Mouse (Mus musculus): ENCODE measurements at regions not wholly inside any gene's neighbourhood (a gene's known extent, or its start where the extent isn't known, plus 50 kb on each side); places are given as distances from the start of the nearest gene placed in this dataset.

DNA sequence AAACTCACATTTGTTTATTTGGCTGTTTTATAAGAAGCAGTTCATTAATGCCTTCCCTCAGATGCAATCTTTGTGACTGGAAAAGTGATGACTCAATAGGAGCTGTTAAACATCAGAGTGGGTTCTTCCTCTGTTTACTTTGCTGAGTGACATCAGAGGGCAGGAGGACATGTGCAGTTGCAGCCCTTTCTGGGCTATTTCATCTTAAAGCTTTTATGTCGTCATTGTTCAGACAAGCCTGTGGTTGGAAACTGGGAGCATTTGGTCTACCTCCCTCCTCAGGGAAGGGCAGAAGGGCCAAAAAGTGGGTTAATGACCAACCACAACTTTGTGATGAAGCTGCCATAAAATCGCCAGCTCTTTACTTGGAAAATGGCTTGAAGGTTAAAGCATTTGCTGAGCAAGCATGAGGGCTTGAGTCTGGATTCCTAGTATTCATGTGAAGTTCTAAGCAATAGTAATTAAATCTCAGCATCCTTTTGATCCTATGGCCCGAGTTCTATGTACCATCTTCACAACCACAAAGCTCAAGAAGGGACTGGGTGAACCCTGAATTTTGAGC, 103.8 kb upstream of the Igfbp3 start:
- no peak for DNase-seq

DNA sequence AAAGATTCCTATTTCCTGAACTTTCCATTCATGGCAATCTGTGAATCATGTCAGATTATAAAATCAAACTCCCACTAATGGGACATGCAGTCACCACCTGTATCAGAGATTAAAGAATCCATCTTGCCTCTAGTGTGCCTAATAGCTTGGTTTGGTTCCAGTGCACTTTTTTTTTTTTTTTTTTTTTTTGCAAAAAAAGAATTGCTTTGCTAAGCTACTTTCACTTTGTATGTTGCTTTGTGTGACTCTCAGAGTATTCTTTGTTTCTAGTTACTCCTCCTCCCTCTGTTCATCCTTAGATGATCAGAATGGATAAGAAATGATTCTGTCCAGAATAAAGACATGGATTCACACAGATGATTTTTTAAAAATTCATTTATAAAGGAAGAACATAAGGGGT, 82.5 kb upstream of the Igfbp3 start:
- DNase-seq = no peak

DNA sequence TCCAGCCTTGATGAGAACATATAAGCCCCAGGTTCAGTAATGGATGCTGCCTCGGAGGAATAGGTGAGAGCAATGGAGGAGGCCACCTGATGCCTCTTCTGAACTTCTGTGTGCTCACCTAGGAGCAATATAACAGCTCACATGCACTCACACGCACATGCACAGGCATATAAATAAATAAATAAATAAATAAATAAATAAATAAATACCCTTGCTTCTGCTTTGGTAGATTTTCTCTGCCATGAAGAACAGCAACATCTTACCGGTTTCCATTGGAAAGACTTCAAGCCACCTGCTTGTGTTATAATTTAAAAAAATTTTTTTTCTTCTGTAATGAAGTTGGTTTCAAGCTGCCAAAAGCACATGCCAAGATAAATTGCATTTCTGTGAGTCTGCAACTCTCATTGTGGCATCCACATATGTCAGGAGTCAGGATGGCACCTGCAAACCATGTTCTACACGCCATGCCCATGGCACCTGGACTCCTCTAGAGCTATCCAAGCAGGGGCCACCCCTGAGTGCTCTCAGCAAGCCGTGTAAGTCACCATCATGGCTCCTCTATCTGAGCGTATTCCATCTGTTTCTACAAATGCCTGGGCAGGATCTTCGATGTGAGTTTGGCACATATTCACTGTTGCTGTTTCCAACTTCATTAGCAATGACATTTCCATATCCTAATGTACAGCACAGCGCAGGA, 75.7 kb upstream of the Igfbp3 start:
- DNase-seq = no peak

DNA sequence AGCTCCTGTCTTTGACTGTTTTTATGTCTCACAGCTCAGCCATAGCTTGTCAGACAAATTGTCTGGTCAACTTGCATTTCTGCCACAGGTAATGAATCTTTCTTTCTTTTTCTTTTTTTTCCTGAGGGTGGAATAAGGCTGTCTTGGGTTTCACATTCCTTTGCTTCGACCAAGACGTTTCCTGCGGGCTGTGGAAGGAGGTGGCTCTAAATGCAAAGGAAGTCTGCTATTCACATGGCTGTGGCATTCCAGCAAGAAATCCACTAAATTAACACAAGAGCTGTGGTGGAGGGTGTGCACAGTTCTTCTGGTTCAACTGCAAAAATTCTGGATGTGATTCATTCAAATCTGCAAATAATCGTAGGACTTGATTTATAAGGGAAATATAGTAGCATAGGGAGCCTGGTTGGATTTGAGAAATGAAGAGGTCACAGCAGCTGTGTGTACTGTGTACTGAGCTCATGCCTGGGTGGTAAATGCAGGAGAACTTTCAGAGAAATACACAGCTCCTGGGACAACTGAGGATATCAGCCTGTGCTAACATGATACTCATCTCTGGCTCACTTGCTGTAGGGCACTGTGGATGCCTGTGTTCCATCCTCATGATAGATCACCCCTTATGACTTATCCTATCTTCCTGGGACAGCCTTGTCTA, 71.2 kb upstream of the Igfbp3 start:
- DNase-seq = no peak

DNA sequence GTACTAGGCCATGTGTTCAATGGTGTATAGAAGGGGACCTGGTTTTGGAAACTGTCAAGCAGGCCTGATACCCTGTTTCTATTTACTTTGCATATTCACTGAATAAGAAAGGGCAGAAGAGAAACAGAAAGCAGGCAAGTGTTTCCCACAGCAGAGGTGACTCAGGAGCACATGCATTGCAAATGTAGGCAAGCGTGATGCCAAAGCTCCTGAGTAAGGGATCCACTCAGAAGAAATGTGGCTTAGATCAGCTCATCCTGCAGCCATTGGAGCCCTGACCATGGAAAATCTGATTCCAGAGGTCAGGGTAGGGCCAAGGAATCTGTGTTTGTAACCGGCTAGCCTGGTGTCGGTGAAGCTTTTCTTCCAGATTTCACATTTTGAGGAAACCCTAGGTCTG, 69.3 kb upstream of the Igfbp3 start:
- no peak for DNase-seq

DNA sequence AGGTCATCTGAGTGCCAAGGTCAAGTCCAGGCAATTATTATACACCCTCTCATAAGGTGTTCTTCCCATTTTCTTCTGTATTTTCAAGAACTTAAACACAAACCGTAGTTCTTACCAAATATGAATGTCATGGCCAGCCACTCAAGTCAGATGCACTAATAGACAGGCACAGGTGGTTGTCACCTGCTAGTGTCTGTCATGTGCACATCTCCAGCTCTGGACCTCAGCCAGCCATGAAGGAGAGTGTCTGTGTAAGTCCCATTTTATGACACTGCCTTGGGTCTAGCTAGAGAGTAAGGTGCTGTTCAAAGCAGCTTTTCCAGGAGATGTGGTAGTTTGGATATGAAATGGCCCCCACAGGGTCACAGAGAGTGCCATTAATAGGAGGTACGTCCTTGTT, 68.5 kb upstream of the Igfbp3 start:
- no peak for DNase-seq

DNA sequence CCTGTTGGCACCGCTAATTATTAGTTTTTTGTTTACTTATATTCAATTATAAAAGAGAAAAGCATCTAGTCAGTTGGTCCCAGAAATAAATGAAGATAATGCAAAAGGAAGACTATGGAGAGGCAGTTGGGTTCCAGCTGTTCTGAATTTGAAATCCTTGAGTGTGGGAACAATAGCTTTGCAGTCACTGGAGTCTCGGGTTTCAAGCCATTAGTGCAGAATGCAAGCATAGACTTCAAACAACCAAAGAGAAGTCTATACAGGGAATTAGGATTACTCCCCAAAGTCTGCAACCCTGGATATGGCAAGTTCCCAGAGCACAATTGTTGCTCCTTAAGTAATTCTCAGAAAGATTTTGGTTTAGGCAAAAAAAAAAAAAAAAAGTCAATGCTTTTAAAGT, 67.9 kb upstream of the Igfbp3 start:
- no peak for DNase-seq

DNA sequence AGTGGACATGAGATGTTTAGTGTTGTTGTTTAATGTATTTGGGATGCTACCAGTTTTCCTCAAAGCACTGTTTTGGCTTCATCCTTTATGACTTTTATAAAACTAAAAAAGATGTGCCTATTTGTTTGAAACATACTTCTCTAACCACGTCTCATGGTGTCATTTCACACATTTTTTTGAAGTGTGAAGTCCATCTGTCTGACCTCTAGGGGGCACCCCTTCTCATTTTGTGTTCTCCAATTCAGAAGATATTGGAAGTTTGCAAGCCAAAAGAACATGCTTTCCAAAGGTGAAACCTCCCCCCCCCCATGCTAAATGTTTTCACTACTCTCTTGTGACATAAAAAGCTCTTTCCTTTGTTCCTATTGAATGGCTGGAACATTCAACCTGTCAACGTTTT, 66.2 kb upstream of the Igfbp3 start:
- no peak for DNase-seq

DNA sequence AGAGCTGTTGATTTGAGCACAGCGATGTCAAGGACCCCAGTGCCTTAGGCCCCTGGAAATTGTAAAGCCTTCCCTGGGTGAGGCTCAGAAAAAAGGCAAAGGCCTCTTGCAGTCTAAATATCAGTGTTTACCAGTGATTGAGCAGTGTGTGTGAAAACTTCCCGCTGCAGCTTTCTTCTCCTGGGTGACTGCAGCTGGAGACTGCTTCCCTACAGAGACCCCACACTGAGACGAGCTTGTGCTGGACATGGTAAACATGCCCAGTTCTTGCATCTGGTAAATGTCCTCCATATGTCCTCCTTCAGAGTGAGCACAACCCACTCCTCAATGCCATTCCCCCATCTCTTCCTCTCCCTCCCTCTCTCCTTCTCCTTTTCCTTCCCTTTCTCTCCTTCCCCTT, 58.8 kb upstream of the Igfbp3 start:
- no peak for DNase-seq

DNA sequence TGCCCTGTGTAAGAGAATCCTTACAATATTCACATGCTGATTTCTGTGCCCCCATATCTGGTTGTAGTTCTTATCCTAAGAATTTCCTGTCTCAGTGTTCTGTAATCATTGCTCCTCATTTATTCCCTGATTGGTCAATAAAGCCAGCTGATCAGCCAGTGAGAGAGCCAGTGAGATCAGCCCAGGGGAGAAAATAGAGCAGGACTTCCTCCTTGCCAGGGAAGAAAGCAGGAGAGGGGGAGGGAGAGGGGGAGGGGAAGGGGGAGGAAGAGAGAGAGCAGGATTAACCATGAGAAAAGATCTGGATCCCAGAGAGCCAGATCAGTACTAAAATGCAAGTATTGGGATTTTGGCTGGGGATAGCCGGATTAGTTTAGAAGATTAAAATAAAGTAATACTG, 57.2 kb upstream of the Igfbp3 start:
- DNase-seq = no peak

DNA sequence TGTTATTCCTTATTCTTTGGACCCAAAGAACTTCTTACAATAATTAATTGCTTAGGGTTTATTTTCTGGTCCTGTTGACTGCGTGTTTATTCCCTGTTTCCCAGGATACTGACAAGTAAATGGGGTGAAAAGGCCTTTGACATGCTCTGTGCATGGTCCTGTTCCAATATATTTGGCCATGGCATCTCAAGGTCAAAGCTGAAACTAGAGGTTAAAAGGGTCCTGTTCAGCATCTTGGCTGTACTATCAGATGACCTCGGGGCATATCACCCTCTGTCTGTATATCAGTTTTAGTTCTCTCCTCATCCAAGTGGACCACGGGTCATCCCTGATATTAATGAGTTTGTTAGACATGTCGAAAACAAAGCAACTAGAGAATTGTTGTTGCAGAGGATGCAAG, 50.2 kb upstream of the Igfbp3 start:
- DNase-seq = no peak
